Mouse (Mus musculus): ENCODE measurements at regions not wholly inside any gene's neighbourhood (a gene's known extent, or its start where the extent isn't known, plus 50 kb on each side); places are given as distances from the start of the nearest gene placed in this dataset.

DNA sequence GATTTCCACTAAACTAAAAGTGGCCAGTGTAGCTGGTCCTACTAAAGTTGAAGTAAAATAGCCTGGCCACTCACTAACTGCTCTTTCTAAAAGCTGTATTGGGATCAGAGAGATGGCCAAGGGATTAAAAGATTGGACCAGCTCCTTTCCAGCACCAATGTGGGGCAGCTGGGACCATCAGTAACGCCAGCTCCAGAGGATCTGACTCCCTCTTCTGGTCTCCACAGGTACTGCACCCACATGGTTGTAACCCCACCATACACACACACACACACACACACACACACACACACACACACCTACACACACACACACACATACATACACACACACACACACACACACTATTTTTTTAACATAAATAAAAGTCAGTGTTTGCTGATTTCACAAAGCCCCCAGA, 122.1 kb upstream of the Topaz1 start:
- DNase-seq (ENCODE audit: low read depth, low spot score): no peak

DNA sequence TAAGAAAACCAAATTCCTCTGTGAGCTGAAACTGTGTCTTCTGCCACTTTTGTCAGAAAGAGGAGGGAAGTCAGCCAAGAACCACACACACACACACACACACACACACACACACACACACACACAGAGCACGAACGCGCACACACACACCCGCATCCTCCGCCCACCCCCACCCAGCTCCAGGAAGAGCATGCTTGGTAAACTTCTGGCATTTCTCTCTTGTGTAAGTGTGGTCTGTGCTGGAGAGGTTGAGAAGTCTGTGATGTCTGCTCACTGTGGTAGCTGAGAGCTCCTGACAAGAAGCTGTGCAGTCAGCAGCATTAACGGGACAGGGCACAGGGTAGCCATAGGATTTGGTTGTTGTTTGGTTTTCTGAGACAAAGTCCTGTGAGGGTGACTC, 120.8 kb upstream of the Topaz1 start:
- no peak for DNase-seq (ENCODE audit: low read depth, low spot score)

- DNase-seq (ENCODE audit: low read depth, low spot score): no peak
These were observed 117.8 kb upstream of the Topaz1 start for GRCm38 (mm10) chr9:122629171-122629904.

- no peak for DNase-seq (ENCODE audit: low read depth, low spot score)
These were observed 115.4 kb upstream of the Topaz1 start for GRCm38 (mm10) chr9:122631793-122632192.

DNA sequence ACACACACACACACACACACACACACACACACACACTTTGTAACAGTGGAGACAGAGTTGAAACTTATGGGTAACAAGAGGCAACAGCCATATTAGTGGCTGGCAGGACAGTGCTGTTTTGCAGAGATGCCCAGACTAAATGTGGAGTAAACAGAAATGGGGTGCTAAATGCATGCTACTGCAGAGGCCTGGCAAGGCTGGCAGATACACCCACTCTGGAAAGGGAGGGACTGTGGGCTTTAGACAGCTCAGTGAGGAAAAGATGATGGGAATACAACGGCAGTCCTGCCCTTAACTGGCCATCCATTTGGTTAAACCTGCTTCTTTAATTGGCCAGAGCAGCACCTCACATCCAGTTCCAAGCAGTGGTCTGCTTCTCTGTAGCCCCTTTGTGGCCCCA, 113.7 kb upstream of the Topaz1 start:
- DNase-seq (ENCODE audit: low read depth, low spot score): no peak

DNA sequence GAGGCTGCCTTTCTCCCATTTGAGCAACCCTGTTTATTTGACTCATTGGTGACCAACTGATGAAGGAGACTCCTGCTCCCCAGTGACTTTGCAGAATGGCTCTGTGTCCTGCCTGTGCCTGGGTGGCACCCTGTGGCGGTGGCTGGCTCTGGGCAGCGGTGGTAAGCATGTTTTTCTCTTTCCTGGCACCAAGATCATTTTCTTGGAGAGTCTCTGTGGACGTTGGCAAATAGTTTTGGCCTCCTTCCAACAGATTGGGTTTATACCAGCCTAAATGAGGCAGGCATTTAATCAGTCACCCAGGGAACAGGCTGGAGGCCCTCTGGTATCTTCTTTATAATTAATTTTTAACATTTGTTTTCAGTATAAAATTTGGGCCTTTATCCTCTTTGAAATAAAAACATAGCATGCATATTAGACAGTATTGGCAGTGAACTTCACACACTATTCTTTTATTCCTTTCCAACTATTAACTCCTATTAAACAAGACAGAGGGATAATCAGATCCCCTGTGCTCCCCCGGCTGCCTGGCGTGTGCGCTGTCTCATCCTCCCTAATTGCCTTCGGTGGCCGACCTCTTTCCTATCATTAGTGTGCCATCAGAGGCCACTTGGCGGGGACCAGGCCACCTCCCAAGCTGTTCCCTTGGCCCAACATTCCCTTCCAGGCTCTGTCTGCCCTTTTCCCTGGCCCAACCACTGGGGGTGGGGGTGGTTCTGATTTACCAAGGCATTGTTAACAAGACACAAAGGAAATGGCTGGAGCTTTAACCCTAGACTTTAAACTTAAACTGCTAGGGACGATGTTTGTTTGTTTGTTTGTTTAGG, 111.8 kb upstream of the Topaz1 start:
- no peak for DNase-seq (ENCODE audit: low read depth, low spot score)

GRCm38 (mm10) chr9:122637591-122637990, 109.6 kb upstream of the Topaz1 start:
- no peak for DNase-seq (ENCODE audit: low read depth, low spot score)

GRCm38 (mm10) chr9:122639239-122639638, 107.9 kb upstream of the Topaz1 start:
- no peak for DNase-seq (ENCODE audit: low read depth, low spot score)

DNA sequence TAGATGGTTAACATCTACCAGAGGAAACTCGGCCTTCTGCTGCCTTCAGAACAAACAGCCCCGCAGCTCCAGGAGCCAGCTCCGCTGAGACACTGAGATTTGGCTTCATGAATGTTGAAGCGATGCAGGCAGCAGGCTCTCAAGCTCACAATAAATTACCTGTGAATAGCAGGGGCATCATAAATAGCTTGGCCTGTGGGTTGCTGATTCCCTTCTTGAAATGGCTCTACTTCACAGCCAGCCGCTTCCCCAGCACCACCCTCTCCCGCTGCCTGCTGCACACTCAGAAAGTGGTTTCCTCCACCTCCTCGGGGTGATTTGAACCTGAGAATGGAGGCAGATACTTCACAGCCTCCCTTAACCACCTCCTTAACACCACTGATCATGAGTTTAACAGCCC, 104.2 kb upstream of the Topaz1 start:
- no peak for DNase-seq (ENCODE audit: low read depth, low spot score)

DNA sequence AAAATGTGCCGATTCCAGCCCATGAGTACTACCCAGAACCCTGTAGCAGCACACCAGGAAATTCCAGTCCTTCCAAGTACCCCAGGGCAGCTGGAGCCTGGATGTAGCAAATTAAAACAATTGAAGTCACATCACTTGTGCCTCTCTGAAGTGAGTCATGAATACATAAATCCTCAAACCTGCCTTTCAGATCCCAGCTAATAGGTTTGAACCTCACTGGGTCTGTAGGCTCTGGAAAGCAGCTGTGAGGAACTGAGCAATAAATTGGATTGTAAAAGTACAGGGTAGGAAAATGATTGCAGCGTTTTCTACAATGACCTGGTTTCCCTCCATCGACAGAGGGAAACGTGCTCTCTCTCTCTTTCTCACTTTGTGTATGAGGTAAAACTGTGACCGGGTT, 101.6 kb upstream of the Topaz1 start:
- DNase-seq (ENCODE audit: low read depth, low spot score): no peak

GRCm38 (mm10) chr9:122650862-122651261, 96.3 kb upstream of the Topaz1 start:
- DNase-seq (ENCODE audit: low read depth, low spot score): no peak

DNA sequence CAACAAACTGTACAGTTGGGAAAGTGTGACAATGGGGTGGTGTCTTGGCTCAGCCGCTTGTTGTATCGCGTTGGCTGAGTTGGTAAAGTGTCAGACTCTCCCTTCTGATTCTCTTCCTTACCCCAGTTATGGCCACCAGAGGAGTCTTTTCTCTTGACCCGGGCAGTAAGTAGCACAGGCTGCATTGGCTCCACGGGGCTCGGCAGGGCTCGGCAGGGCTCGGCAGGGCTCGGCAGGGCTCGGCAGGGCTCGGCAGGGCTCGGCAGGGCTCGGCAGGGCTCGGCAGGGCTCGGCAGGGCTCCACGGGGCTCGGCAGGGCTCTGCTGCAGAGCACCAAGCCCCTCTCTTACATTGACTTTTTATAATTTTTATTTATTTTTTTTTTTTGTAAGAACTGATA, 91.6 kb upstream of the Topaz1 start:
- DNase-seq (ENCODE audit: low read depth, low spot score): no peak

DNA sequence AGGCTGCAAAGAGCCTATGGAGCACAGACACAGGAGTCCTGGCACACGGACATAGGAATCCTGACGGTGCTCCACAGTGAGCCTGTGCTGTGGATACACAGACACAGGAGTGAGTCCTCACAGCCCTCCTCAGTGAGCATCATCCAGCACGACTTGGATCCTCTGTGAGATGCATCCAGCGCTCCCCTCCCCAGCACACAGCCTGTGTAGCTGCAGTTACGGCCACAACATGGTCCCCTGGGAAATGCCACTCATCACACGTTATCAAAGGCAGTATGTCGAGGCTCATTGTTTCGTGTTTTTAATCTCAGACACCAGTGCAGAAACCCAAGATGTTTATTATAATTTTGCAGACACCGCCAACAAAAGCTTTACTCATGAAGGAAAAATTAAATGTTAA, 87.1 kb upstream of the Topaz1 start:
- DNase-seq (ENCODE audit: low read depth, low spot score): no peak

GRCm38 (mm10) chr9:122666978-122667645, 80.0 kb upstream of the Topaz1 start:
- no peak for DNase-seq (ENCODE audit: low read depth, low spot score)

- DNase-seq (ENCODE audit: low read depth, low spot score): no peak
These were observed 79.5 kb upstream of the Topaz1 start for GRCm38 (mm10) chr9:122667646-122667981.

DNA sequence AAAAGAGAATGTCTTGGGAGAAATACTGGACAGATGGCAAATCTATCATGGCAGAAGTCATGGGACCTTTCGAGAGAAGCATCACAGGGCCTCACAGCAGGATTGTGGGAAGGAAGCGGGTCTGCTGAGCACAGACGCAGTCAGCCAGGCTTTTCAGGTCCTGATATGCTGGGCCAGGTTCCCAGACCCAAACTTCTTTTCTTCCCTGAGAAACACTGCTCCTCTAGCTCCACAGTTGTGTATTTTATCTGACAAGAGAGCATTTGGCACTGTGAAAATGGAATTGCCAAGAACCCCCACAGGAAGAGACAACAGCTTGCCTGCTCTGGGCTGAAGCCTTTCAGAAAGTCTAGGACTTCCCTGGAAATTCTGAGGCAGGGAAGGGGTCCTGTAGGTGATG, 73.4 kb upstream of the Topaz1 start:
- DNase-seq (ENCODE audit: low read depth, low spot score): no peak

- DNase-seq (ENCODE audit: low read depth, low spot score): peak; percentile 34
These were observed 69.0 kb upstream of the Topaz1 start for GRCm38 (mm10) chr9:122678001-122678696.

DNA sequence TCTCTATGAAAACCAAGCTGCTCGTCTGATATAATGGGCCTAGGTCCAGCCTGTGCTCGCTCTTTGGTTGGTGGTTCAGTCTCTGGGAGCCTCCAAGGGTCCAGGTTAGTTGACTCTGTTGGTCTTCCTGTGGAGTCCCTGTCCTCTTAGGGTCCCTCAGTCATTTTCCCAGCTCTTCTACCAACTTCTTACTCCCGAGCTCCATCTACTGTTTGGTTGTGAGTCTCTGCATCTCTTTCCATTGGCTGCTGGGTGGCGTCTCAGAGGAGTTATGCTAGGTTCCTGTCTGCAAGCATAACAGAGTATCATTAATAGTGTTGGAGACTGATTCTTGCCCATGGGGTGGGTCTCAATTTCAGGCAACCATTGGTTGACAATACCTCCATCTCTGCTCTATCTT, 60.0 kb upstream of the Topaz1 start:
- DNase-seq (ENCODE audit: low read depth, low spot score): peak; percentile 32

GRCm38 (mm10) chr9:122691879-122692278, 55.3 kb upstream of the Topaz1 start:
- DNase-seq (ENCODE audit: low read depth, low spot score): no peak

DNA sequence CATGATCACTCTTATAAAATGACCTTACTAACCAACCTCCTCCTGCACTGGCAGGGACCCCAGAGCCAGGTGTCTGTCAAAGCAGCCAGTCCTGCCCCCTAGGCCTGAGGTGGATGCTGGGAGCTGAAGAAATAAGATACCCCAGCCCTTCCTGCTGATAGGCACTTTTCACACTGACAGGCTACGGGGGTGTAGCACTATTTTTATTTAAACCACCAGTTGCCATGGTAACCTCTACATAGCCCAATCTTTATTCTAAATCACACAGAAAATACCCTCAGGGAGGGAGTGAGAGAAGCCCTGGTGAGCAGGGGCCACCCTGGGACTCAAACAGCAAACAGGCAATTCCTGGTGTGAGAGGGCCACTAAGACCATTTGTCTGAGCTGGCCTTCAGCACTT, 51.4 kb upstream of the Topaz1 start:
- no peak for DNase-seq (ENCODE audit: low read depth, low spot score)

All from retina, adult 2 months (tissue).